Mouse (Mus musculus) midbrain, embryonic 15.5 days (tissue): ENCODE data around the gene Zfp661. TPM values are rescaled to one million over a fixed set of nuclear protein-coding genes. Genes with fewer than 3 reads are reported as not detected.

Experiments used
- ATAC-seq: fragments of 200-750 bp; cut with Nextera tagmentation; replicated peaks from 2 replicates; pipeline ENCODE4 v1.8.0; 2017; ENCODE audit warnings: moderate TSS enrichment
- H3K27ac ChIP-seq: fragments of 300-500 bp; sonication (generic); 2 replicates; pipeline ENCODE4 v1.5.1; 2015; ENCODE audit warnings: mild to moderate bottlenecking, inconsistent platforms
- H3K27me3 ChIP-seq: fragments of 300-500 bp; sonication (generic); replicated peaks from 2 replicates; pipeline ENCODE4 v1.6.1; 2015; ENCODE audit warnings: inconsistent platforms
- H3K36me3 ChIP-seq: fragments of 300-500 bp; sonication (generic); replicated peaks from 2 replicates; pipeline ENCODE4 v1.6.1; 2015; ENCODE audit warnings: inconsistent platforms
- H3K4me1 ChIP-seq: fragments of 300-500 bp; sonication (generic); 2 replicates; pipeline ENCODE4 v1.6.1; 2015; ENCODE audit warnings: inconsistent platforms
- H3K4me2 ChIP-seq: fragments of 300-500 bp; sonication (generic); 2 replicates; pipeline ENCODE4 v1.6.1; 2015; ENCODE audit warnings: inconsistent platforms, mild to moderate bottlenecking, moderate library complexity
- H3K4me3 ChIP-seq: fragments of 300-500 bp; sonication (generic); 2 replicates; pipeline ENCODE4 v1.5.1; 2015; ENCODE audit warnings: mild to moderate bottlenecking, inconsistent platforms
- H3K9ac ChIP-seq: fragments of 300-500 bp; sonication (generic); 2 replicates; pipeline ENCODE4 v1.6.1; 2015; ENCODE audit warnings: mild to moderate bottlenecking, inconsistent platforms
- H3K9me3 ChIP-seq: fragments of 300-500 bp; sonication (generic); 2 replicates; pipeline ENCODE4 v1.6.1; 2016; ENCODE audit warnings: inconsistent platforms
- WGBS: fragments of 180-500 bp; shearing (Covaris S2); methylation state at CpG from one replicate; pipeline ENCODE4 v1.1.7; 2015; ENCODE audit warnings: mixed read lengths; 5-methylcytosine and 5-hydroxymethylcytosine counted together
- polyA plus RNA-seq: library from polyadenylated mRNA; unstranded; fragments of >200 nt; fragmentation: Nextera tagmentation; extraction: Ambion mirVana; gene quantifications from 2 replicates; pipeline ENCODE4 v1.2.1, GENCODE M21; 2015

Gene Zfp661
- polyA plus RNA-seq, 1 experiment from 2014 or later: 8.0 TPM

DNA sequence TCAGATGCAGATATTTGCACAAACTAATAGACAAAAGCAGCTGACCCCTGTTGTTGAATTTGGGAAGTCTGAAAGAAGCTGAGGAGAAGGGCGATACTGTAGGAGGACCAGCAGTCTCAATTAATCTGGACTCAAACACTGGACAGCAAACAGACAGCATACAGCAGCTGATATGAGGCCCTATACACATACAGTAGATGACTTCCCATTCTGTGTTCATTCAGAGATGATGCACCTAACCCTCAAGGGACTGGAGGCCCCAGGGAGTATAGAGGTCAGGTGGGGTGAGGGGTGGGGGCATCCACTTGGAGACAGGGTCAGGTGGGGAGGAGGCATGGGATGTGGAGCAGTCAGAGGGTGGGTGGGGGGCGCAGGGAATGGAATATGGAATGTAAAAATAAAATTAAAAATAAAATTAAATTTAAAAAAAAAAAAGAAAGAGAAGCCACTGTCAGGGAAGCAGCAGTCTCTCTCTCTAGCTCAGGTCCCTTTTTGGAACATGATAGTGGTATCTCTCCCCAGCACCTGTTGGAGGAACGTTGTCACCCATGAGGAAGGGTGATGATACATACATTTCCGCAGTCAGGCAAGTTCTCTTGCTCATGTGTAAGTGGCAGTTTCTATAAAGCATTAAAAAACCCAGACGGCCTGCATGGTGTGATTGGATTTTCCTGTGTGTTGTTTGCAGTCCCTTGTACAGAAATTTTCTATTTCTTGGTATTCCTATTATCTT, 38.4 kb downstream of the Zfp661 start:
- H3K36me3 ChIP-seq: no peaks in the 10 kb centered on the region
- no peaks in the 10 kb centered on the region for H3K4me1 ChIP-seq
- H3K9me3 ChIP-seq: no peaks in the 10 kb centered on the region
- no peak for ATAC-seq
- WGBS: 76% methylated on average over 5 of the region's 5 CpGs
- no peak overlapping the region for H3K9ac ChIP-seq
- H3K27ac ChIP-seq: no peak overlapping the region
- no peak overlapping the region for H3K4me3 ChIP-seq
- no peak overlapping the region for H3K4me2 ChIP-seq
- H3K27me3 ChIP-seq: 0 out of 2 replicates have a peak, but pooled peaks cover 3% of the 10 kb centered on the region

GRCm38 (mm10) chr2:127541697-127542096, 45.2 kb downstream of the Zfp661 start:
- H3K9me3 ChIP-seq: no peaks in the 10 kb centered on the region
- peaks cover 48% of the 10 kb centered on the region for H3K27me3 ChIP-seq
- H3K4me2 ChIP-seq: no peak overlapping the region
- ATAC-seq: no peak
- no peak overlapping the region for H3K4me3 ChIP-seq
- 0 out of 2 replicates have a peak, but pooled peaks cover 3% of the 10 kb centered on the region for H3K4me1 ChIP-seq
- no peak overlapping the region for H3K9ac ChIP-seq
- 86% methylated on average over 2 of the region's 2 CpGs for WGBS
- H3K27ac ChIP-seq: no peak overlapping the region
- no peaks in the 10 kb centered on the region for H3K36me3 ChIP-seq

DNA sequence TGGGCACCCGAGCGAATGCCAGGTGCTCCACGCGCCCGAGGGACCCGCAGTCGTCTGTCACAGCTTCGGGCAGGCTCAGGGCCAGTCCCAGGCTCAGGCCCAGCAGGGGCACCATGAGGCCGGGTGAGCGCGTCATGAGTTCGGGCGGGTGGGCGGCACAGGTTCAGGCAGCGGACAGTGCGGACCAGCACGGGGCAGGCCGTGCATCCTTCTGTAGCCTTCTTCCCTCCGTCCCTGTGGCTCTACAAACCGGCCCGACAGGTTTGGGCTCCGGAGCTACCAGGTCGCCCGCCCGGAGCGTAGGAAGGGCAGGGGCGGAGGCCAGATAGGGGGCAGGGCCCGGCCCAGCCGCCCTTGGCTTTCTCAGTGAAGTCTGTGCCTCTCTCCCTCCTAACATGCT, 45.7 kb downstream of the Zfp661 start, which contains the start of gene Prom2:
Prom2 (minus strand) TSS at position 283 of the 400 bp plus-strand sequence.
- WGBS: 6% methylated on average over 29 of the region's 29 CpGs
- H3K4me2 ChIP-seq: peak within 1 kb of the TSS; percentile 28
- no peak within 1 kb of the TSS for H3K27ac ChIP-seq
- 0 out of 2 replicates have a peak, but pooled peaks cover 3% of the 10 kb centered on the region for H3K4me1 ChIP-seq
- no peaks in the 10 kb centered on the region for H3K9me3 ChIP-seq
- no peak for ATAC-seq
- no peaks in the 10 kb centered on the region for H3K36me3 ChIP-seq
- H3K9ac ChIP-seq: no peak within 1 kb of the TSS
- H3K27me3 ChIP-seq: peaks cover 48% of the 10 kb centered on the region
- H3K4me3 ChIP-seq: peak within 1 kb of the TSS; percentile 14; the same call in 1 of the 2 replicates

DNA sequence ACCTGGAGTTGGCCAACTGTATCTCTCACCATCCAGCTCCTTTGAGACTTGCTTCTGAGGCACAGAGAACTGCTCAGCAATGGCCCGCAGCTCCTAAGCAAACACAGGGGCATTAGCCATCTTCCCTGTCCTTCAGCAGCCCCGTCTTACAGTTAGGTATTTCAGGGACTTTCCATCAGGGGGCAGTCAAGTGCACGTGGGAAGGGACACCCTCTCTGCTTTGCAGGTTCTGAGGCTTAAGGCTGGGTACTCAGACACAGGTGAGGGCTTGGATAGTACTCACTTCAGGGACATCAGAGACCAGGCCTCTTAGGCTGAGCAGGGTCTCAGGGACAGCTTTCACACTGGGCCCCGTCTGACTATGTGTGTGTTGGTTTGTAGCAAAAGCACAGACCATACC, 47.4 kb downstream of the Zfp661 start:
- WGBS: 20% methylated on average over 4 of the region's 4 CpGs
- H3K36me3 ChIP-seq: no peaks in the 10 kb centered on the region
- H3K9ac ChIP-seq: no peak overlapping the region
- H3K4me2 ChIP-seq: no peak overlapping the region
- no peak overlapping the region for H3K4me3 ChIP-seq
- H3K27ac ChIP-seq: no peak overlapping the region
- H3K9me3 ChIP-seq: no peaks in the 10 kb centered on the region
- H3K27me3 ChIP-seq: peaks cover 48% of the 10 kb centered on the region
- 0 out of 2 replicates have a peak, but pooled peaks cover 3% of the 10 kb centered on the region for H3K4me1 ChIP-seq
- ATAC-seq: 0 out of 2 replicates have a peak, but pooled peaks have one; percentile 27

GRCm38 (mm10) chr2:127537548-127537947, 49.3 kb downstream of the Zfp661 start:
- H3K9ac ChIP-seq: no peak overlapping the region
- no peak overlapping the region for H3K4me3 ChIP-seq
- 0 out of 2 replicates have a peak, but pooled peaks cover 3% of the 10 kb centered on the region for H3K4me1 ChIP-seq
- H3K27me3 ChIP-seq: peaks cover 37% of the 10 kb centered on the region
- H3K4me2 ChIP-seq: no peak overlapping the region
- H3K36me3 ChIP-seq: no peaks in the 10 kb centered on the region
- no peak overlapping the region for H3K27ac ChIP-seq
- H3K9me3 ChIP-seq: no peaks in the 10 kb centered on the region
- 75% methylated on average over 3 of the region's 3 CpGs for WGBS
- ATAC-seq: no peak

DNA sequence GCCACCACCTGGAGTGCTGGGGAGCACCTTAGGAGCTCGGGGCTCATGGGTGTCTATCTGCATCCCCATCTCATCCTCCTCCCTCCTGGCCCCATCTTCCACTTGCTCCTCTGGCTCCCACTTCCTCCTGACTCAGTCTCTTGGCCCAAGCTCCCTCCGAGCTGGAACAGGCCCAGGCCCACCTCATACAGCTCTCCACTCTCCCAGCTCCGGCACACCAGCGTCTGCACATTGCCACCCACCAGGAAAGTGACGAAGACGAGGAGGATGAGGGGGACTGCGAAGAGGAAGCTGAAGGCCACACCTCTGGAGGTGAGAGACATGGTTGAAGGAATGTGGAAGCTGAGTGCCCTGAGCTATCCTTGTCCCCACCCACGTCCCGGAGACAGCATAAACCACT, 51.5 kb downstream of the Zfp661 start:
- WGBS: 87% methylated on average over 9 of the region's 9 CpGs
- Histone ChIP-seq H3K27ac (no peak overlapping the region), H3K36me3 (no peaks in the 10 kb centered on the region), H3K9ac (no peak overlapping the region), H3K4me3 (no peak overlapping the region), H3K9me3 (no peaks in the 10 kb centered on the region), H3K4me2 (no peak overlapping the region), H3K27me3 (peaks cover 16% of the 10 kb centered on the region), H3K4me1 (no peaks in the 10 kb centered on the region)
- ATAC-seq: no peak

DNA sequence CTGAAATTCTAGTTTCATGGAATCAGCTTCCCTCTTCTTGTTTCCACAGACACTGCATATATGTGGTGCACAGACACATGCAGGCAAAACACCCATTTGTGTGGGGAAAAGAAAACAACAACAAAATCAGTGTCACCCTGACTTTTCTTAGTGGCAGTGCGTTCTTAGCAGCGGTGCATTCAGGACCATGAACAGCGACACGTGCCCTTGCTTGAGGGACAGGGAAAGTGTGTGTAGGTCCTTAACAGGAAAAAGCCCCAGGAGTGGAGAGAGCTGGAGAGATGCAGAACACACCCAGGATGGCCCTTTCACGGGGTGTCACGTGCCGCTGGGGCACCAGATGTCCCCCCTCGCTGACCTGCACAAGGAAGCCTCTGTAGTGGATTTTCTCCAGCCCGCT, 54.5 kb downstream of the Zfp661 start:
- no peak for ATAC-seq
- Histone ChIP-seq H3K9ac (no peak overlapping the region), H3K27ac (no peak overlapping the region), H3K4me1 (no peaks in the 10 kb centered on the region), H3K27me3 (no peaks in the 10 kb centered on the region), H3K9me3 (no peaks in the 10 kb centered on the region), H3K4me2 (no peak overlapping the region), H3K36me3 (no peaks in the 10 kb centered on the region), H3K4me3 (no peak overlapping the region)
- 10% methylated on average over 9 of the region's 9 CpGs for WGBS

DNA sequence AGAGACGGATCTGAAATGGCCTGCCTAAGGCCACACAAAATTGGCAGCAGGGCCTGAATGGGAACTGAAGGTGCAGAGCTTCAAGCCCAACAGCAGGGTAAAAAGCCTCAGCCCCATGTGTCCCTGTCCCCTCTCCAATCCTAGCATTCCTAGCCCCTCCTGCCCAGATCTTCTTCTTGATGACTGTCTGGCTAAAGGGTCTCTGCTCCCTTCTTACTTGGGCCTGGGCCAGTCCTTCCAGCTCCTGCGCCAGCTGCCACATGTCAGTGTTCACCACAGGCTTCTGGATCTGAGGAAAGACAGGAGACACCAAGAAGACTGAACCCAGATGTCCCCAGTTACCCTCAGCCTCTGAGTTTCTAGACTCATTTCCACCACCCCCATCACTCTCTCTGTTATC, 55.3 kb downstream of the Zfp661 start:
- Histone ChIP-seq H3K9ac (no peak overlapping the region), H3K4me3 (no peak overlapping the region), H3K27ac (no peak overlapping the region), H3K36me3 (no peaks in the 10 kb centered on the region), H3K4me1 (no peaks in the 10 kb centered on the region), H3K27me3 (no peaks in the 10 kb centered on the region), H3K9me3 (no peaks in the 10 kb centered on the region), H3K4me2 (no peak overlapping the region)
- 93% methylated on average over 2 of the region's 2 CpGs for WGBS
- ATAC-seq: no peak

- Histone ChIP-seq H3K36me3 (no peaks in the 10 kb centered on the region), H3K9ac (no peak overlapping the region), H3K4me1 (no peaks in the 10 kb centered on the region), H3K4me2 (no peak overlapping the region), H3K4me3 (no peak overlapping the region), H3K27ac (no peak overlapping the region), H3K27me3 (no peaks in the 10 kb centered on the region), H3K9me3 (no peaks in the 10 kb centered on the region)
- ATAC-seq: no peak
- 74% methylated on average over 3 of the region's 3 CpGs for WGBS
These were observed 56.5 kb downstream of the Zfp661 start for GRCm38 (mm10) chr2:127530418-127530817.

DNA sequence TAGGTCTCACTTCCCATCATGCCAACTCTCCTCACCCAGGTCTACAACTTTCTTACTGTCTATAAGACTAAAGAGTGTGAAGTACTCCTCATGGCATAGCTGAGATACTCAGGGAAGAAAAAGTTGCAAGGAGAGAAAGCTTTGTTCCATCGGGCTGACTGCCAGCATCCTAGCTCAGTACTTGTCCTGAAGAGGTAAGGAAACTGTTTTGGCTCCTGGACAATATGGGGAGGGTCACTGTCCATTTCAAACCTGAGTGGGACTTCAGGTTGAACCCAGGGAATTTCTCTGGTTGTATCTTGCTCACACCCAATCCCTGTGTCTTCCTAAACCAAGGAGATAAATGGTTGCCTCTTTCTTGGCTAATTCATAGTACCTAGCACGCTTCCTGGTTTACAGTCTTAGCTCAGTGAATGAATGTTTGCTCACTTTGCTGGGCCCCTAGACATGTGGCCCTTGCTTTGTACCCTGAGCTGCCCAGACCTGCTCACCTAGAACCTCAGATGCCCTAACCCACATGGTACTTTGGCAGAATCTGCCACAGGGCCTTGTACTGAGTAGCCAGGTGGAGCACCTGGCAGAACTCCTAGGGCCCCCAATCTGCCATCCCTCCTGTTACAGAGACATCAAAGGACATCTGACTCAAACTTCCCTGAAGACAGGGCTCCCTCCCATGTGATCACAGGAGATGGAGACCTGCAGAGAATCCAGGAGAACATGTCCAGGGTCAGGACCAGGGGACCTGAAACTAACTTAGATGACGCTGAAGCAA, 61.7 kb downstream of the Zfp661 start:
- Histone ChIP-seq H3K4me3 (no peak overlapping the region), H3K9ac (no peak overlapping the region), H3K27ac (no peak overlapping the region), H3K36me3 (no peaks in the 10 kb centered on the region), H3K9me3 (no peaks in the 10 kb centered on the region), H3K27me3 (no peaks in the 10 kb centered on the region), H3K4me1 (peaks cover 25% of the 10 kb centered on the region), H3K4me2 (no peak overlapping the region)
- no peak for ATAC-seq
- 87% methylated on average over 3 of the region's 3 CpGs for WGBS
